Mouse (Mus musculus) kidney, adult 2 months (tissue): ENCODE results near the gene Kcnh7.

Experiments used
- CTCF ChIP-seq: fragments of 200-500 bp; conservative IDR thresholded peaks from 2 replicates; pipeline ENCODE4 v1.5.1; 2011; ENCODE audit warnings: low read depth, mild to moderate bottlenecking, control low read depth, low read length, moderate library complexity, mixed read lengths; ENCODE audit not compliant: insufficient read depth, insufficient read length
- POLR2A ChIP-seq: fragments of 200-500 bp; IDR thresholded peaks from one replicate; pipeline ENCODE4 v1.6.1; 2011; ENCODE audit warnings: low read depth, low read length, control low read depth

GRCm38 (mm10) chr2:63014909-63015308, 169.2 kb downstream of the Kcnh7 start:
- TF ChIP-seq CTCF (no peak), POLR2A (no peak)
